Mouse (Mus musculus) CH12F3 (cell line): ENCODE data around the gene Ippk.

Experiments
- in situ Hi-C: fragments of 300-500 bp; cut with MboI; formaldehyde crosslinking; loops from 2 replicates; pipeline ENCODE4 v1.14.3; 2020; ENCODE audit warnings: low sequenced_read_pairs

Ippk gene

DNA sequence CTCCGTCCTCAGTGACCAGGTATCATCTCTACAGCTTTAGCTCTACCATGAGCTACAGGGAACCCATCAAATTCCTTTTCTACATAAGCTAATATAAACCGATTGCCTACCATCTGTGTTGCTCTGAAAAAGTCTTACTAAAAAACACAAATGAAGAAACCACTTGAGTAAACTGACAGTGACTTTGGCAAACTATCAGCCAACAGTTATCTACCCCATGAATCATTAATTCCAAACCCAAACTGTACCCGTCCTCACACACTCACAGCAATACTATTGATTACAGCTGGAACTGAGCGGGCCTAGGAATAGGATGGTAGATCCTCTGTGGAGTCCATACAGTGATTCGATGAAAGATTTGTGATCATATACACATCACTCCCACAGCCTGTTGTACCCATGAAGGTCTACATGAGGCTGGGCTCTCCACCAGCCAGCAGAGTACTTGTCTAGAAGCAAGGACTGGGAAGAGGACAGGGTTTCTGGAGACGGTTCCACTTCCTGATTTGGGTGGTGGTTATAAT lies 57.9 kb downstream of the Ippk start:
- in situ Hi-C loops: no loop called here

DNA sequence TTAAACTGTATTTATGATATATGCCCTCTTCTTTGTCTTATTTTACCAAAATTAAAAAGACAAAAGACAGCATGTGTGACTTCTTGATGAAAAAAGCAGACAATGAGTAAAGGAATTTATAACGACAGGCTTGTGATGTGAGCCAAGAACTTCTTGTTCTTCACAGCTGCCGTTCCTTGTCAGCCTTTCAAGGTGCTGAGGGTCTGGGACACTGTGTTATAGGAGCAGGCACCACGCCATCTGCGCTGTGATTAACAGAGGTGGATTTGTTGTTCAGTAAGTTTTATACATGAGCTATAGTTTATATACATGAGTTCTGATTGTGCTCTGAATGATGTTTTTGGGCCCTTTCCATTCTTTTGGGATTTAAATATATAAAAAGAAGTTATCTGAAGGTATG lies 58.4 kb downstream of the Ippk start:
- in situ Hi-C loops: no loop called here

GRCm38 (mm10) chr13:49480057-49480456 lies 59.0 kb downstream of the Ippk start:
- in situ Hi-C loops: no loop called here

- in situ Hi-C loops: no loop called here
Observed at GRCm38 (mm10) chr13:49480551-49480950, 59.5 kb downstream of the Ippk start.

- in situ Hi-C loops: no loop called here
Observed at GRCm38 (mm10) chr13:49485388-49485787, 64.3 kb downstream of the Ippk start.

- in situ Hi-C loops: no loop called here
Observed at GRCm38 (mm10) chr13:49492376-49493368, 71.6 kb downstream of the Ippk start, which contains the start of gene Tes3-ps. Gene Tes3-ps, plus strand, starts transcription at chr13:49493318.

DNA sequence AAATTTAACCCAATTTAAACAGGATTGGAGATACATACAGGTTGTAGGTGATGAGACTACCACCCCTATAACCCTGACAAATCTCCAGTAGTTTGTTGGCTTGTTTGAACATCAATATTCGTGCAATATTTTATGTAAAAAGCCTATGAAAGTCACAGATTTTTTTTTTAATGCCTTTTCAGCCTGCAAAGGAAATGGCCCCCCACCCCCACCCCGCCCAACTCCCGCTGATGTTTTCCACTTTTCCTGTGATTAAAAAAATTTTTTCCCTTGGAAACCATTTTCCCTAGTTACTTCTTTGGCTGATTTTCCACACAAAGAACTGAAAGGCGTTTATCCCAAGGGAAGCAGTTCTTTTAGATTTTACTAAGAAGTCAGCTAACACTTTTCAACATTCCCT lies 83.5 kb downstream of the Ippk start, which contains the start of gene Ecm2:
TSS of gene Ecm2 (plus strand) at position 301 of the 400 bp plus-strand sequence.
- in situ Hi-C loops: no loop called here

GRCm38 (mm10) chr13:49505776-49506175 lies 84.7 kb downstream of the Ippk start:
- in situ Hi-C loops: no loop called here

GRCm38 (mm10) chr13:49507176-49507575 lies 86.1 kb downstream of the Ippk start:
- in situ Hi-C loops: no loop called here
